Mouse (Mus musculus): ENCODE measurements around the gene Crybg2. TPM values are rescaled to one million over a fixed set of nuclear protein-coding genes. Genes with fewer than 3 reads are reported as not detected.

Crybg2 gene
- polyA plus RNA-seq, 2 experiments: 0.23 to 0.42 TPM

DNA sequence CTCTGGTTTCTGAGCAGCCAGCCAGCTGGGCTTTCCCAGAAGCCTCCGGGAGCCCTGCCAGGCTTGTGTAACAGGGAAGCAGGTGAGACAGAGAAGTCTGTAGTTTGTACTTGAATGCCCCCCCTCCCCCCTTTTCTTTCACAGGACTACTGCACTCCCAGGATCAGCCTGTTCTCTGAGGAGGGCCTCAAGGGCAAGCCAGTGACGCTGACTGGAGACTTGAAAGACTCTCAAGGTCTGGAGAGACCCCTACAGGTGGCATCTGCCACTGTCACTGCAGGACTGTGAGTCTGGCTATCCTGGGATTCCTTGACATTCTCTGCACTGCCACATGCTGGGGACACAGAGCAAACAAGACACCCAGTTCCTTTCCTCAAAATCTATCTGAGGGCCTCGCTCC lies 18.1 kb downstream of the Crybg2 start:
- Histone ChIP-seq H3K4me2 (ENCODE audit: low read depth) (no peak overlapping the region), H3K36me3 (replicated peaks; ENCODE audit: control insufficient read depth, insufficient read depth, low read depth) (no peaks in the 10 kb centered on the region), H3K27ac (no peak overlapping the region), H3K27me3 (ENCODE audit: control insufficient read depth, insufficient read depth, low read length) (no peaks in the 10 kb centered on the region; the same call in 1 of the 2 replicates), H3K9ac (replicated peaks) (no peak overlapping the region), H3K4me1 (replicated peaks; ENCODE audit: control insufficient read depth in 2 of 2, insufficient read depth in 2 of 2, low read length in 1 of 2) (peaks cover 8 to 13% of the 10 kb centered on the region in 2 experiments), H3K4me3 (ENCODE audit: insufficient read depth in 1 of 2, low read depth in 2 of 2, low read length in 2 of 2) (no peak overlapping the region), H3K9me3 (ENCODE audit: control insufficient read depth, low read length) (no peaks in the 10 kb centered on the region)
- TF ChIP-seq EP300 (IDR thresholded peaks at IDR 0.05; ENCODE audit: low read depth) (no peak), CTCF (IDR thresholded peaks at IDR 0.05; ENCODE audit: low read depth) (peak; percentile 69)
- no peak for ATAC-seq (ENCODE audit: insufficient read depth)
- DNase-seq (ENCODE audit: low read depth in 3 of 3, low spot score in 3 of 3): peak in 2 of 3 experiments; percentile 22 to 43
- WGBS (ENCODE audit: insufficient replicate concordance): 22% methylated on average over 3 of the region's 3 CpGs

DNA sequence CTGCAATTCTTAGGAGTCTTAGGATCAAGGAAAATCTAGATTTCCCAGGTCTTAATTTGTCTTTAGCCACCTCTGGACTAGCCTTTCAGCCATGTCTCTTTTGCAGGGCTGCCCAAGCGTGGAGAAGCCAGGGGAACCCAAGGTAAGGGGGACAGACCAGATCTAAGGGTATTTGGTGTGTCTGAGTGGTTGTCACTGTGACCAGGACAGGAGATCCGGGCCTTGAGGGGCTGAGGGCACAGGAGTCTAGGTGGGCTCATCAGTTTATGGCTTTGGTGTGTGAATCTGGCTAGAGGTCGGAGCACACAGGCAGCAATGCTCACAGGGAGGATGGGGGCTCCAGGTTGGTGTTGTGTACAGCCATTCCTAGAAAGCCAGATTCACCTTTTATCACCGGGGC lies 20.1 kb downstream of the Crybg2 start:
- H3K27me3 ChIP-seq (ENCODE audit: control insufficient read depth, insufficient read depth, low read length): no peaks in the 10 kb centered on the region; the same call in 1 of the 2 replicates
- no peak for DNase-seq (ENCODE audit: low read depth in 3 of 3, low spot score in 3 of 3)
- 69% methylated on average over 4 of the region's 4 CpGs for WGBS (ENCODE audit: insufficient replicate concordance)
- H3K4me3 ChIP-seq (ENCODE audit: insufficient read depth in 1 of 2, low read depth in 2 of 2, low read length in 2 of 2): no peak overlapping the region
- H3K9me3 ChIP-seq (ENCODE audit: control insufficient read depth, low read length): no peaks in the 10 kb centered on the region
- TF ChIP-seq CTCF (IDR thresholded peaks at IDR 0.05; ENCODE audit: low read depth) (no peak), EP300 (IDR thresholded peaks at IDR 0.05; ENCODE audit: low read depth) (no peak)
- H3K27ac ChIP-seq: no peak overlapping the region
- H3K4me1 ChIP-seq (replicated peaks; ENCODE audit: control insufficient read depth in 2 of 2, insufficient read depth in 2 of 2, low read length in 1 of 2): peaks cover 8 to 13% of the 10 kb centered on the region in 2 experiments
- ATAC-seq (ENCODE audit: insufficient read depth): no peak
- H3K9ac ChIP-seq (replicated peaks): no peak overlapping the region
- H3K4me2 ChIP-seq (ENCODE audit: low read depth): no peak overlapping the region
- H3K36me3 ChIP-seq (replicated peaks; ENCODE audit: control insufficient read depth, insufficient read depth, low read depth): no peaks in the 10 kb centered on the region

- Histone ChIP-seq H3K4me2 (ENCODE audit: low read depth) (peak overlapping the region; percentile 69), H3K36me3 (replicated peaks; ENCODE audit: control insufficient read depth, insufficient read depth, low read depth) (no peaks in the 10 kb centered on the region), H3K9ac (replicated peaks) (no peak overlapping the region), H3K27me3 (ENCODE audit: control insufficient read depth, insufficient read depth, low read length) (no peaks in the 10 kb centered on the region; the same call in 1 of the 2 replicates), H3K9me3 (ENCODE audit: control insufficient read depth, low read length) (no peaks in the 10 kb centered on the region), H3K4me3 (ENCODE audit: insufficient read depth in 1 of 2, low read depth in 2 of 2, low read length in 2 of 2) (peak overlapping the region; percentile 47 to 50), H3K4me1 (replicated peaks; ENCODE audit: control insufficient read depth in 2 of 2, insufficient read depth in 2 of 2, low read length in 1 of 2) (peaks cover 8 to 13% of the 10 kb centered on the region in 2 experiments), H3K27ac (no peak overlapping the region)
- ATAC-seq (ENCODE audit: insufficient read depth) (peak; percentile 91), DNase-seq (ENCODE audit: low read depth in 3 of 3, low spot score in 3 of 3) (peak in 2 of 3 experiments; percentile 49 to 65)
- 2% methylated on average over 41 of the region's 41 CpGs for WGBS (ENCODE audit: insufficient replicate concordance)
- TF ChIP-seq EP300 (IDR thresholded peaks at IDR 0.05; ENCODE audit: low read depth): no peak
- TF ChIP-seq CTCF (IDR thresholded peaks at IDR 0.05; ENCODE audit: low read depth): no peak
Observed at GRCm38 (mm10) chr4:134081730-134082386, 21.2 kb downstream of the Crybg2 start.

DNA sequence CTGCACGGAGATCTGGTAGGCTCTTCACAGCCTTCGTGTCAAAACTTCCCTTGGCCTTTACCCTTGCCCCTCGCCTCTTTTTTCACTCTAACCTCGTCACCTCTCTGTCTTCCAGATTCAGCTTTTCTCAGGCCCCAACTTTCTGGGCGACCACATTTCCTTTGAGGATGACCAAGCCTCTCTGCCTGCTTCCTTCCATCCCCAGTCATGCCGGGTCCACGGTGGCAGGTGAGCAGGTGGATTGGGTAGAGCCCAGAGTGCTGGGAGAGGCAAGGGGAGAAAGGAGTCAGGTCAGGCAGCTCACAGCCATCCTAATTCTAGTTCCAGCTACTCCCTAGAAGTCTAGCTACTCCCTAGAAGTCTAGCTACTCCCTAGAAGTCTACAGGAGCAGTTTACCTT lies 21.8 kb downstream of the Crybg2 start:
- H3K27ac ChIP-seq: no peak overlapping the region
- H3K36me3 ChIP-seq (replicated peaks; ENCODE audit: control insufficient read depth, insufficient read depth, low read depth): no peaks in the 10 kb centered on the region
- no peaks in the 10 kb centered on the region; the same call in 1 of the 2 replicates for H3K27me3 ChIP-seq (ENCODE audit: control insufficient read depth, insufficient read depth, low read length)
- 13% methylated on average over 7 of the region's 7 CpGs for WGBS (ENCODE audit: insufficient replicate concordance)
- DNase-seq (ENCODE audit: low read depth in 3 of 3, low spot score in 3 of 3): no peak
- no peak overlapping the region for H3K9ac ChIP-seq (replicated peaks)
- no peak for ATAC-seq (ENCODE audit: insufficient read depth)
- TF ChIP-seq CTCF (IDR thresholded peaks at IDR 0.05; ENCODE audit: low read depth): no peak
- no peak for TF ChIP-seq EP300 (IDR thresholded peaks at IDR 0.05; ENCODE audit: low read depth)
- H3K4me3 ChIP-seq (ENCODE audit: insufficient read depth in 1 of 2, low read depth in 2 of 2, low read length in 2 of 2): peak overlapping the region; percentile 31 to 47; a peak in 2 of 4 replicates
- peaks cover 8 to 13% of the 10 kb centered on the region in 2 experiments for H3K4me1 ChIP-seq (replicated peaks; ENCODE audit: control insufficient read depth in 2 of 2, insufficient read depth in 2 of 2, low read length in 1 of 2)
- peak overlapping the region; percentile 69 for H3K4me2 ChIP-seq (ENCODE audit: low read depth)
- H3K9me3 ChIP-seq (ENCODE audit: control insufficient read depth, low read length): no peaks in the 10 kb centered on the region

DNA sequence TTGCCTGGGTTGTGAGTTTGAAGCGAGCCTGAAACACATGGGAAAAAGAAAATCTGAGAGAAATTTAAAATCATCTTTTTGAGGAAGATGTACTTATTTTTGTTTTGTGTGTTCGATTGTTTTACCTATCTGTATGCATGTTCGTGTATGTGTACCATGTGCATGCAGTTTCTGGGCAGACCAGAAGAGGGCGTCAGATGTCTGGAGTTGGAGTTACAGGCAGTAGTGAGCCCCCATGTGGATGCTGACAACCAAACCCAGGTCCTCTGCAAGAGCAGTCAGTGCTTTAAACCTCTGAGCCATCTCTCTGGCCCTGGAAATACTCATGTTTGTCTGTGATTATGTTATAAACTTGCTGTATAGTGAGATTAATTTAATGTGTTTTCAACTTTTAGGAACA lies 24.4 kb downstream of the Crybg2 start:
- H3K27me3 ChIP-seq (ENCODE audit: control insufficient read depth, insufficient read depth, low read length): no peaks in the 10 kb centered on the region; the same call in 1 of the 2 replicates
- H3K27ac ChIP-seq: no peak overlapping the region
- no peak for DNase-seq (ENCODE audit: low read depth in 3 of 3, low spot score in 3 of 3)
- no peaks in the 10 kb centered on the region for H3K9me3 ChIP-seq (ENCODE audit: control insufficient read depth, low read length)
- H3K4me1 ChIP-seq (replicated peaks; ENCODE audit: control insufficient read depth in 2 of 2, insufficient read depth in 2 of 2, low read length in 1 of 2): peaks cover 8 to 13% of the 10 kb centered on the region in 2 experiments
- ATAC-seq (ENCODE audit: insufficient read depth): no peak
- H3K9ac ChIP-seq (replicated peaks): no peak overlapping the region
- TF ChIP-seq CTCF (IDR thresholded peaks at IDR 0.05; ENCODE audit: low read depth) (peak; percentile 20; the same call in 1 of the 2 replicates), EP300 (IDR thresholded peaks at IDR 0.05; ENCODE audit: low read depth) (no peak)
- 75% methylated on average over 4 of the region's 4 CpGs for WGBS (ENCODE audit: insufficient replicate concordance)
- no peak overlapping the region for H3K4me2 ChIP-seq (ENCODE audit: low read depth)
- no peaks in the 10 kb centered on the region for H3K36me3 ChIP-seq (replicated peaks; ENCODE audit: control insufficient read depth, insufficient read depth, low read depth)
- H3K4me3 ChIP-seq (ENCODE audit: insufficient read depth in 1 of 2, low read depth in 2 of 2, low read length in 2 of 2): no peak overlapping the region
